Mouse (Mus musculus): ENCODE measurements around the gene Stx18. TPM values are rescaled to one million over a fixed set of nuclear protein-coding genes. Genes with fewer than 3 reads are reported as not detected.

Gene Stx18
- polyA plus RNA-seq, 2 experiments from 2014 or later = 24.1 to 27.0 TPM

DNA sequence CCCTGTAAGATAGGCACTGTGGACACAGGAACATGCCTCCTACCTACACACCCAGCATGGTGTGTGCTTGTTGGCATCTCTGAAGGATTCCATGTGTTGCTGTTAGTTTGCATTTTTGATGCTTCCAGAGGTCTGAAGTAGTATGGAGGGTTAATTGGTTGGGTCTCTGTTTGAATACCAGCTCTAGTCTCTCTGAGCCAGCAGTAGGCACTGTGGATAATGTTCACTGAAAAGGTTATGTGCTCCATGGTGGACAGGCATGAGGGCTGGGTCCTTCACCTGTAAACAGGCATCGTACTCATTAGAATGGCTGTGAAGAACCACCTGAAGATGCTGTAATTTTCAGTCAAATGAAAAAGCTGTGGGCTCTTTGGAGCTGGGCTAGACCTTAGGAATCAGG is 41.9 kb downstream of the Stx18 start:
- no peak for ATAC-seq

DNA sequence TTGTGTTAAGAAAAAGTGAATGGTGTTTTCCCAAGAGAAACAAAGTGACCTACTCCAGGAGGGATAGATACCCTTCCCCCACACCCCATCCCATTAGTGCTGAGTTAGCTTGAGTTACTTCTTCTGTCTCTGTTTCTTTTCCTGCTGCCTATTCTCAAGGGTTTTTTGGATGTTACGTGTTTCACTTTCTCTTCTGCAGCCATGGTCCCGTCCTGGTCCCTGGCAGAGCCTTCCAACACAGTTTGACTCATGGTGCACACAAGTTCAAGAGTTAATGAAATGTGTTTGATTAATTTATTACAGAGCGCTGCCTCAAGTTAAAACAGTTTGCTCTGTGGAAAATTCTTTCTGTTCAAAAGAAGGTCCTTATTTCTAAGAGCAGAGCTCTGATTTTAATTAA is 44.0 kb downstream of the Stx18 start:
- ATAC-seq = no peak

DNA sequence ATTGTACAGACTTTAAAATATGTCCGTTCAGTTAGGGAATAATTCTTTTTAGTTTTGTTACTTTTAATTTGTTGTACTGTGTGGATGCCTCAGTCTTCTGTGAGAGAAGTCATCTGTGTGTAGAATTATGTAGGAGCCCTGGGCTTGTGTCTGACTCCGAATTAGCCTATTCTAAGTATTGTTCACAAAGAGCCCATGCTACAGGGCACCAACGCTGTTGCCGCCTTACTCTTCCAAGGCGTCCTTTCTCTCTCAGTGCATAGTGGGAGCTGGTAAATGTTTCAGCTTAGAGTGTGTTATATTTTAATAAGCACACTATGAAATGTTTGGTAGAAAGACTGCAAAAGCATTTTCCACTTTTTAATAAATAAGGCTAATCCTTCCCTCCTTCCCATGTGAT is 44.8 kb downstream of the Stx18 start:
- ATAC-seq = no peak

DNA sequence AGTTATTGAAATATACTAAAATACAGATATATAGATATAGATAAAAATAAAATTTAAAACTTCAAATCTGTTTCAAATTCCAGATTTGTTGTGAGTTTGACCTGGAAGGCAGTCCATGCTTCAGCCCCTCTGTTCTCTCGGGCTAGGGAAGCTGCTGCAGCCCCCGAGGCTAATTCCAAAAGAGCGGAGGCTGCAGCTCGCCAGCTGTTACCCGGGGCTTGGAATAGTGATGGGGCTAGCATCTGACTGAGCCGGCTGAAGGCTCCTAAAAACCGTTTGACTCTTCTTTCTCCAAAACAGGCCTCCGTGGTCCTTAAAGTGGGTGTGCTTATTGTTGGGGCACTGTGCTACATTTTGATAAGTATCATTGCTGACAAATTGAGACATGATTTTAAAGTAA is 46.1 kb downstream of the Stx18 start:
- ATAC-seq = no peak

DNA sequence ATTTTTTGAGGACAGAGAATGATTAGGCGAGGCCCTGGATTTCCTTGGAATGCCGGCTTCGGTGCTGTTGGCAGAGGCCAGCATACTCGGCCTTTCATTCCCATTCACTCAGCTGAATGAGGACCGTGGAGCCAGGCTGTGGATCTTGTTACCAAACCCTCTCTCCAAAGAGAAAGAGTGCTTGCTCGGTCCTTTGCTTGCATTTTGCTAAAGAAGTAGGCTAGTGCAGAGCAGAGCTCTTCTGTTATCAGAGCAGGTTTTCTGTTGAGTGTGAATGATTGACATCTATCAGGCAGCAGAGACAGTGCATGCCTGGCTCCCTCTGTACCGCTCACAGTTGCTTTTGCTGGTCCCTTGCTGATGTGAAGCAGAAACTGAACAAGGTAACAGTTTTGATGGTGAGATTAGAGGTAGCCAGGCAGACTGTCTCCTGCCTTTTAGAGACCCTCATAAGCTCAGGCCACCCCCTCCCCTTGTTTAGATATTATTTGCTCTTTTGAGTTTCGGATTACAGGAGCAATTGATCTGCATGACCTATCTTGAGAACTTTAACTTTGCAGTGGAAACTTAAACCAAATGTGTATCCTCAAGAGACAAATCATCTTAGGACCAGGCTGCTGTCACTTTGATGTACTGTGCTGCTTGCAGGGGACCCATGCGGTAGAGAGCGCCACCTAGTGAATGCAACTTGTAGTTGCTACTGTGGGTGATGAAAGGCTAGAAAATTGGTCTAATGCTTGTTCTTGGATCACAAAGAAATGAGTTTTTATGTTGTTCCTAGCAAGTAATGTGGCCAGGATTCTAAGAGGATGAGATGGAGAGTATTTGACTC is 47.2 kb downstream of the Stx18 start:
- peak; percentile 46 for ATAC-seq

DNA sequence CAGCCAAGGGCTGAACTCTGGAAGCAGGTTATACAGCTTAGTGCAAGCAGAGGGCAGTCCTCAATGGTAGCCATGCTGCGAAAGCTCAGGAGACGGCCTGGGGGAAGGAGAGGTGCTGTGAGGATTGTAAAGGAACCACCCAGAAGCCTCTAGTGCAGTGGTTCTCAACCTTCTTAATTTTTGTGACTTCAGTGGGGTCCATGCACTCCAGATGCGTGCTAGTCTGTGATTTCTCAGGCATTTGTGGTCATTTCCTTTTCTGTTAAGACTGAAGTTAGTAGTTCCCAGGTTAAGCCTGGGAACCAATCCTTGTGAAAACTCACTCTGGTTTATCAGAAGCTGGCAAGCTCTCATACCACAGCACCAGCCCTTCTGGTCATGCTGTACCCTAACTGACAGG is 51.6 kb downstream of the Stx18 start:
- ATAC-seq = no peak

DNA sequence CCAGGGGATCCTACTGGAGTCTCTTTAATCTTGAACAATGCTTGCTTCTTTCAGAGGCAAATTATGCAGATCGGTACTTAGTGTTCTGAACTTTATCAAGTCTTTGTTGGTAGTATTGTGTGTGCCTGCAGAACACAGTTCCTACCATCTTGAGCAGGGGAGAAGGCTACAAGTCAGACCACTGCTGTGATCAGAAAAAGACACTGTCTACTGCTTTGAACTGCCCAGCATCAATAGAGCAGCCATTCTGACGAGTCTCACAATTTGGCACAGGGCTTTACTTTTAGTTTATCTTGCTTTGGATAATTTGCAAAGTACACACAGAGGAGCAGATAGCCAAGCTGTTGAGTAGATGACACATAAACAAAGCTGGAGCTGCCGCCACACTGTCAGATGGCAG is 52.0 kb downstream of the Stx18 start:
- ATAC-seq = no peak

DNA sequence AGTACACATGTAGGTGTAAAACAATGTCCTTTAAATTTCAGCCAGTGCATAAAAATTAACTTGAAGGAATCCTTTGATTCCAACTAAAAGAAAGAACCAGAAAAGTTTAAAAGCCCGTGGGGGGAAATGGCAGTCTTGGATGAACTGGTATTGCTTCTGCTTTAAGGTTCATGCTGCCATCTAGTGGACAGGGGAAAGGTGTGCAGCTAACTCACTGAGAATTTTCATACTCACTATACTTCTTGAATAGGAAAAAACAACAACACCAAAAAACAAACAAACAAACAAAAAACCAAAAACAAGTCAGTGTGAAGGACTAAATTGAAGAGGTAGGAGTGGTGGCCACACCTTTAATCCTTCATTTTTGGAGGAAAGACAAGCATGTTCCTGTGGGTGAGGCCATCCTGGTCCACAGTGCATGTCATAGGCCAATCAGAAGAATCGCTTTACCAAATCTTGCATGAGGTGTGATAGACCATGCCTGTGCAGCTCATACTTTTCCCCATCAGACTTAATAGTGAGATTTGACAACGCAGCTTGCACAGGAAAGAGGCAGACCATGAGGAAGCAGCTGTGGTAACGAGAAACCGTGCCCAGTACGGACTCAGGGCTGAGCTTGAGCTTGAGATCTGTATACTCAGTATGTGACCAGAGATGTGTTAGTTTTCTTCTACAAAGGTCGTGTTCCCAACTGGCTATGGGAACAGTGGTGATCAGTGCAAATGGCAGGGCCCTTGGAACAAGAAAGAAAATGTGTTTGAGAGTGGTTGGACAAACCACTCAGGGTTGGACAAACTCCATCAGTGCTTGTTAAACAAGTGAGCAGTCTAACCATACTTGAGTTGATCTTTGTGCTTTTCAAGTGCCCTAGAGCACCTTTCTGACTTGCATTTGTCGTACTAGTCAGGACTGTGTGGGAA is 52.8 kb downstream of the Stx18 start:
- peak; percentile 54 for ATAC-seq

DNA sequence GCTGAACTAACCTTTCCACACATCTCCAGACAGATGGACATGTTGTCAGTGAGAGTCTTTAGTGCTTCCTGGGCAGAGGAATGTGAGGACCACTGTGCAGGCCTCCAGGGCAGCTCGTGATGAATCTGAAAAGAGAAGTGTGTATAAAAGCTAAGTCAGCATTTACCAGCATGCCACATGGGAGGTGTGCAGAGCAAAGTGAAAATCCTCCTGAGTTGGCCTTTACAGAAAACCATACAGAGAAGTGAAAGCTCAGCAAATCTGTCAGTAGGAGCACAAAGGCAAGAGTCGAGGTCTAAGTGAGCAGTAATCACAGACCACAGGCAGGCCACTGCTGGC is 53.4 kb downstream of the Stx18 start:
- no peak for ATAC-seq

DNA sequence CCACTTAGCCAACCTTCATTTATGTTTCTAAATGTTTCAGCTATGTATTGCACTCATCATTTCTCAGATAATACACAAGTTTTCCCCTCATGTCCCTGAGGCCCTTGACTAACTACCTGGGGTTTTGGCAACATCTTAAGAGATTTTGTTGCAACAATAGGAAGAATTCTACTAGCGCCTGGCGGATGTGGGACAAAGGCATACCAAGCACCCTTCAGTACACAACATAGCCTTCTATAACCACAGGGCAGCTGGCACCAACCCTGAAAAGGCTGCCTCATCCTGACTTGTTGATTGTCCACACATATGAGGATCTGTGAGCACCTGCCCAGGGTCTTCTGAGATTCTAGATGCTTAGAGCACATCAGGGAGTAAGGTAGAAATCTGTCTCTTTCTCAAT is 55.8 kb downstream of the Stx18 start:
- ATAC-seq = no peak

DNA sequence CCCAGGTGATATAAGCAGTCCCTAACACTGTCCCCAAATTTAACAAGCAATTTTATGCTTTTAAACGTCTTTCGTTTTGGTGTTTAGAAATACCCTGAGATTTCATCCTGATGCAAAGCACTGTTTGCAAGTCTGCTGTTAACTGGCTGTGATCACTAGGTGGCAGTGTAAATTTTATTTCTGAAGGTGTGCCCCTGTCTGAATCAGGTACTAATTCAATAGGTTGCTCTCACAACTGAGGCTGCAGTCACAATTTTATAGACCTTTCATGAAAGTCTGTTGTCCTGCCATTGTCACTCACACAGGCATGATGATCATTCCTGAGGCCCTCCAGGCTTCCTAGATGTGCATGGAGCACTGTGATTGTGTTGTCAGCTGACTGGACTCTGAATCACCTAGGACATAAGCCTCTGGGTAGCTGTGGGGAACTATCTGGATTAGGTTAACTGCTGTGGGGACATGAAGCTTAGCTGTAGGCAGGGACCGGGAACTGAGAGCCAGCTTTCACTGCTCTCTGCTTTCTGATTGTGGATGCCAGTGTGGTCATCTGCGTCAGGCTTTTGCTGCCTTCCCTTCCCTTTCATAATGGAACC is 59.1 kb downstream of the Stx18 start:
- no peak for ATAC-seq

DNA sequence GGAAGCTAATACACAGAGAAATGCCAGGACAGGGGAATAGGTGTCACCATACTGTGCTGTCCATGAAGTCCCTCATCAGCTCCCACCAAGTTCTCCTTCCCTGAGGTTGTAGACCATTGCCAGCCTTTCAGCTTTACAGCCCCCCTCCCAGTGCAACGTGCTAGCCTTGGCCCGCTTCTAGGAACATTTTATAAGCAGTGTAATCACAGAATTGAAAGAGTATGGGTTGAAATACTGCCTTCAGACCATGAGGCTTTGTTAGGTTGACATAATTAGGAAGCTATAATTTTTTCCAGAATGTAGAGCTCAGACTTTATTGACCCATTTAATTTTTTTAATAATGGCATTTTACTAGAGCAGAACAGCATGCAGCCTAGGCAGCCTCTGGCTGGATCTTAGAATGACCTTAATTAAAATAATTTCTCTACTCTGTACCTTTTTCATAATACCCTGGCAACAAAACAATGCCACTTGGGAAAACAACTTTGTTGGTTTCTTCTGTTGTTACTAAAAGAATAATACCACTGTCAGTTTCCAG is 60.7 kb downstream of the Stx18 start:
- no peak for ATAC-seq

DNA sequence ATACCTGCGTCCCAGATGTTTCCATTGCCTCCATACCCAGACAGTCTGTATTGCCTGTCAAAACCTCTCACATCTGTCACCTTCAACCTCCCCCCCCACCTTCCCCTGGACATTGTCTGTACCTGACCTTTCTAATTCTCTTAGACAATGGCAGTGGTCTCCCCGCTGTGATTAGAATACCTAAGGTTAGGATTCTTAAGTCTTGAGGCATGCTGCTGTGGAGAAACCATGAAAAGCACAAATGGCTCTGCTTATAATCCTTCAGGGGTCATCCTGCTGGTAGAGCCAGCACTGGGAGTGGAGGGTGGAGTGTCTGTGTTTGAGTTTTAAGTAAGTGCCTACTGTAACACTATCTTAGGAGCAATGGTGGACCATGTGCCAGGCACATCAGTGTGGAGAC is 64.4 kb downstream of the Stx18 start:
- no peak for ATAC-seq

DNA sequence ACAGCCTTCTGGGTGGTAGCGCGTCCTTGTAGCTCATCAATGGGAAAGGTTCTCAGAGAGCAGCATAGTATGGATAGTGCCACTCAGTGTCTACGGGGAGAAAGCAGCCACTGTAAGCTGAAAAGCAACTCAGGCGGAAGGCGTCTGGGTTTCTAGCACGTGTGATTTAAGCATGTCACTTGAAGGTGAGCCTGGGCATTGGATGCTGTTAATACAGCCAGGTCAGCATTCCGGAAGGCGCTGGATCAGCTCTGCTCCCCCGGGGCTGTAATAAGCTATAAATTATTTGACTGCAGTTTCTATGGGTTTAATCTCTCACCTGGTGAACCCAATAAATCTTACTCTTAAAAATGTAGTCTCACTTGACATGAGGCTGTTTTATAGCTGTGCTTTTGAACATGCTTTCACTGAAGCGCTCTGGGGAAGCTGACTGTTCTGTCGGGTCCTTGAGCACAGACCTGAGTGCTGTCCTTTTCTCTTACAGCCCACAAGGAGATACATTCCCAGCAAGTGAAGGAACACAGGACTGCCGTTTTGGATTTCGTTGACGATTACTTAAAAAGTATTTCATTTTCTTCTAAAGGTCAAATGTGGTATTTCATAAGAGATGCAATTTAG is 67.6 kb downstream of the Stx18 start:
- no peak for ATAC-seq

DNA sequence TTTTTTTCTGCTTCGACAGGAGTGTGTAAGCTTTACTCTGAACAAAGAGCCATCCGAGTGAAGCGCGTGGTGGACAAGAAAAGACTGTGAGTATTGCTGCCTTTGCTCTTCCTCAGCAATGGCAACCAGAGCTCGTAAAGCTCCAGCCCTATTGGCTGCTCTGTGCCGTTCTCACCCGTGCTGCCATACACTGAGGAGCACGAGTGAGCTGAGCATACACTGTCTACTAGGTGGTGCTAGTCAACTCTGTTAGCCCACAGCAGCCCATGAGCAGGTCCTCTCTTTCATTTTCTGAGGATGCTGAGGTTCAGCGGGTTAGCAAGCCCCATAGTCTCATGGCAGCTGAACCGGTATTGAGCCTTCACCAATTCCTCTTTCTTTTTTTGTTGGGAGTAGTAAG is 68.3 kb downstream of the Stx18 start:
- ATAC-seq = no peak

DNA sequence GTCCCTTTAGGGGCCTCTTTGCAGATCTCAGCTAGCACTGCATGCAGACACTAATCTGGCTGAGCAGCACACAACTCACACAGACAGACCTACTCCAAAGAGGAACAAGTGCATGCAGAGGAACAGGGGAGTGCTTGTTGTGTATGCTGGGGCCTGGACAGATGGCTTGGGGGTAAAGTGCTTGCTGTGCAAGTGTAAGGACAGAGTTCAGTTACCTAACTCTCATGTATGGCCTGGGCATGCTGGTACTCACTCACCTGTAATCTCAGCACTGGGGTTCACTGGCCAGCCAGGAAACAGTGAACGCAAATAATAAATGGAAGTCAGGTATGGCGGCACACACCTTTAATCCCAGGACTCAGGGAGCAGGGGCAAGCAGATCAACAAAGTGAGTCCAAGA is 76.0 kb downstream of the Stx18 start:
- no peak for ATAC-seq

DNA sequence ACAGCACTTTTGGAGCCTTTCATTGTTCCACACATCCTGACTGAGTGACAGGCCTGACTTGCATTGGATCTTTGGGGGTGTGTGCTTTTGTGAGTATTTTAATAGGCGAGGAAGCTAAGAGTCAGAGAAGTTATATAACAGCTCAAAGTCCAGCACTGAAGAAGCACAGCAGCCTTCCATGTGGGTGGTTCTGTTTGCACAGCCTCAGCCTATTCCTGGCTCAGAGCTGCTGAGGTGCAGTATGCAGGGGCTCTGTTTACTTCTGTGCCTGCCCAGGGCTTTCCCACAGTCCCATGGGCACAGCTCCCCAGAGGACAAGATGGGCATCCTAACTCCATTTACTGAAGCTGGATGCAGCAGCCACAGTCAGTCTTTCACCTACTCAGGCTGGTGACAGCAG is 78.5 kb downstream of the Stx18 start:
- no peak for ATAC-seq

DNA sequence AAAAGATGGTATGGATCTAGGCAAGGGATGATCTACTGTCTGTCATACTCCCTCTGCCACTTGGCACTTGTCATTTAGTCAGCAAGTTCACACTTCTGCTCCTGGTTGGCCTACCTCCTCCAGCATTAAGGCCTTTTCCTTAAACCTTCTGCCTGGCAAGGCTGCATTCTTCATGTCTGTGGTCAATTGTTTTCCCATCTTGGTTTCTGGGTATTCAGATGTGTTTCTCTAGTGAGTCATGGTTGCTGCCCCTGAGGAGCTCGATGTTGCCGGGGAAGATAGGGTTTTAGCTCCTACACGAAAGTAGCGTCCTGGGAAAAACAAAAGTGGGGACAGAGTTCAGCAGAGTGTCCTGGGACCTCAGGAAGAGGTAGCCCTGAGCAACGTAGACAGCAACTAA is 80.7 kb downstream of the Stx18 start:
- ATAC-seq = no peak

DNA sequence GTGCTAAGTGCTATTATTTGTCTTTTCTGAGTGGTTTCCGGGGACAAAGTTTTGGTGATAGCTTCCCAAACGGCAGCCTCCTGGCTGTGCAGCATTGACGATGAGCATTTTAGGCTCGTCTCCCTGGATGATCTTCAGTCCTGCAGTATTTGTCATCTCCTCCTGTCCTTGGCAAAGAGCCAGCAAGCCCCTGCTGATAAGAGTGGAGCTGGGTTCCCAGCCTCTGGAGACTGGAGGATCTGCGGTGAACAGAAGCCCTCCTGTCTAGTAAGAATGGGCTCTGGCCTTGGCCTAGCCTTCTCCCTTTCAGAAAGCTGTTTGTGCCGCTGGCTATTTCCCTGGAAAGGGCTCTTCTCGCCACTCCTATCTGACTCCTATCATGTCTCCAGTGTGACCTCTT is 83.2 kb downstream of the Stx18 start:
- ATAC-seq = no peak

DNA sequence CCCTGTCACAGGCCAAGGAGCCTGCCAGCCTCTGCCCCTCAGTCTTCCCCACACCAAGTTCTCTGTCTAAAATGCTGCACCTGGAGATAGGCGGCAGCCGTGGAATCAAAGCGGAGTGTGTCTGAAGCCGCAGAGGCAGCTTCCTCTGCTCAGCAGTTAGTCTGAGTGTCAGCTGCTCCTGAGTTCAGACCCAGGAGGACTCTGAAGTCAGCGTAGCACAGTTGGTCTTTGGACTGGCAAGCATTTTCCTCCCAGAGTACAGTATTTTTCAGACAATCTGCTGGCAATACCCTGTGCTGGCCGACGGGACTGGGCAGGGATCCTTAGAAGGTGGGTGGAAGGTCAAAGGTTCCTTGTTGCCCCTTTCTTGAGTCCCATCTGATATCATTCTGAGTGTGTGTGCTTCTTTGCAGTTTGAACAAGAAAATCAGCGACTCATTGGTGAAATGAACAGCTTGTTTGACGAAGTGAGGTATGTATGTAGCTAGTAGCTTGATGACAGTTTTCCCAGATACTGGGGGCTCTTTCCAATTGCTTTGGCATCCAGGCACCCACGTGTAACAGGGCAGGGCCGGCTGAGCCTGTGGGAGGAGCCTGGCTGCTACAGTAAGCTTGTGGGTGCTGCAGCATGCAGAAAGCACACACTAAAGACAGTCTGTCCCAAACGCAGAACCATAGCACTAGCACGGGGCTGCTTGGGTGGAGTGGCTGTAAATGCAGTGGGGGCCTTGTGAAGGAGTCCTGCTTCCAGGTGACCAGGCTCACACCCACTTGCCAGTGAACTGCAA is 88.2 kb downstream of the Stx18 start:
- ATAC-seq = no peak

DNA sequence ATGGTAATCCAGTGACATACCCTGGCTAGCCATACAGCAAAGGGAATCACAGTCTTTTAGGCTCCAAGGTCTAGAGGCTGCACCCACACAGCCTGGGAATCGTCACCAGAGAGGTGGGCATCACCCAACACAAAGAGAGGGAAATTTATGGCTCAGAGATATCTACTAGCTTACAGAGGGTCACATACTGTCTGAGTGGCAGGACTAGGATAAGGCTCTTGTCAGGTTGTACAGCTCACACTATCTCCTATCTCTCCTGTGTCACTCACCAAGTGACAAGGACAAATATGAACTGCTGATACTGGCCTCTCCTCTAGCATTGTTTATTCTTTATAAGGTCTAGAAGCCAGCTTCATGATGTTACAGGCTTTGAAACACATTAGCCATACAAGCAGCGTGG is 90.8 kb downstream of the Stx18 start:
- no peak for ATAC-seq

DNA sequence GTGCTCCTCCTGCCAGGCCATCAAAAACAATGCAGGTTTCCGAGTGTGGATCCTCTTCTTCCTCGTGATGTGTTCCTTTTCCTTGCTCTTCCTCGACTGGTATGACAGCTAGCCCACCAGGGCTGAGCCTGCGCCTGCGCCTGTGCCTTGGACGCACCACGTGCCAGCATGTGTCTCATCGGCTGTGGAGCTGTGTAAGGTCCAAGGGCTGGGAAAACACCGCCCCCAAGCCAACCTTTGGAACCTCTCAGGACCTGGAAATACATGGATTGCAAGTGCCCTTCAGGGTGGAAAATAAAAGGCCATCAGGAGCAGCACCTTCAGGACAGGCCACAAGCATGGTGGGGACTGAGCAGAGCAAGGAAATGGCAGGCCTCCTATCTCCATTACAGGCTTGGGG is 97.7 kb downstream of the Stx18 start:
- no peak for ATAC-seq

Data from activated CD4-positive, CD25-positive, alpha-beta regulatory T cell, adult 4 months (primary cell).